Mouse (Mus musculus) liver, embryonic 16.5 days (tissue): ENCODE data around the gene Ccr8. TPM values are rescaled to one million over a fixed set of nuclear protein-coding genes. Genes with fewer than 3 reads are reported as not detected.
"Not testable (repeated sequence)": the region's sequence is repeated elsewhere in the genome, so short reads cannot be mapped to it uniquely, and the experiment has no call there.

ENCODE experiments used
- ATAC-seq: fragments of 200-750 bp; cut with Nextera tagmentation; 2 replicates; pipeline ENCODE4 v1.8.0; 2017; ENCODE audit warnings: low read depth, mild to moderate bottlenecking, moderate number of reproducible peaks, moderate library complexity
- H3K27ac ChIP-seq: fragments of 300-500 bp; sonication (generic); 2 replicates; pipeline ENCODE4 v1.5.1; 2014; ENCODE audit warnings: mild to moderate bottlenecking, low read length
- H3K27me3 ChIP-seq: fragments of 300-500 bp; sonication (generic); 2 replicates; pipeline ENCODE4 v1.6.1; 2014; ENCODE audit warnings: low read depth, low read length, mixed read lengths; ENCODE audit not compliant: control insufficient read depth, insufficient read depth
- H3K36me3 ChIP-seq: fragments of 300-500 bp; sonication (generic); 2 replicates; pipeline ENCODE4 v1.6.1; 2014; ENCODE audit warnings: mild to moderate bottlenecking; ENCODE audit not compliant: control insufficient read depth, insufficient read depth
- H3K4me1 ChIP-seq: fragments of 300-500 bp; sonication (generic); 2 replicates; pipeline ENCODE4 v1.6.1; 2014; ENCODE audit warnings: low read depth, low read length, mixed read lengths; ENCODE audit not compliant: control insufficient read depth
- H3K4me2 ChIP-seq: fragments of 300-500 bp; sonication (generic); 2 replicates; pipeline ENCODE4 v1.6.1; 2014; ENCODE audit warnings: low read depth, low read length, mixed read lengths
- H3K4me3 ChIP-seq: fragments of 300-500 bp; sonication (generic); 2 replicates; pipeline ENCODE4 v1.5.1; 2014; ENCODE audit warnings: low read depth, mild to moderate bottlenecking, low read length
- H3K9ac ChIP-seq: fragments of 300-500 bp; sonication (generic); 2 replicates; pipeline ENCODE4 v1.6.1; 2014; ENCODE audit warnings: low read depth, low read length
- H3K9me3 ChIP-seq: fragments of 300-500 bp; sonication (generic); replicated peaks from 2 replicates; pipeline ENCODE4 v1.6.1; 2016; ENCODE audit warnings: low read length; ENCODE audit not compliant: control insufficient read depth
- WGBS: fragments of 180-500 bp; shearing (Covaris S2); extraction: QIAGEN DNeasy Blood & Tissue Kit; methylation state at CpG from one replicate; pipeline ENCODE4 v1.1.7; 2014; ENCODE audit not compliant: insufficient replicate concordance; 5-methylcytosine and 5-hydroxymethylcytosine counted together
- polyA plus RNA-seq: library from polyadenylated mRNA; unstranded; fragments of >200 nt; fragmentation: Nextera tagmentation; extraction: Ambion mirVana; gene quantifications from 2 replicates; pipeline ENCODE4 v1.2.1, GENCODE M21; 2015

Gene Ccr8
- polyA plus RNA-seq, 1 experiment from 2014 or later = not detected

DNA sequence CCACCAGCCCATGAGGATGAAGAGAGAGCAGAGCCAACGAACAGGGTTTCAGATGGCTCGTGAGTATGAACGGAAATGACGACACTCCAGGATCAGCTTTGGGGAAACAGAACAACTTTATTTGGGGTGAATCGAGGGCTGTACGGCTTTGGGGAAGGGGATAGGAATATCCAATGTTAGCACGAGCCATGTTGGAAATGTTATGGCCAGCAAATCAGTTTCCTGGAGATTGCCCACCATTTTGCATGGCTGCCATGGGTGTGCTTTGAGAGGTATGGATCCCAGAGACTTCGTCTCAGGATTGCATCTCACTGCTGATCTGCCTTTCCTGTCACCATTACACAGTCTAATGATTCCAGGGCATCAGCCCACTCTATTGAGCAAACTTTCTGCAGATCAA, 7.4 kb downstream of the Ccr8 start:
- no peaks in the 10 kb centered on the region for H3K4me1 ChIP-seq
- H3K9ac ChIP-seq = no peak overlapping the region
- H3K4me3 ChIP-seq = no peak overlapping the region
- no peak overlapping the region for H3K27ac ChIP-seq
- H3K27me3 ChIP-seq = no peaks in the 10 kb centered on the region
- 70% methylated on average over 8 of the region's 8 CpGs for WGBS
- no peak overlapping the region for H3K4me2 ChIP-seq
- no peaks in the 10 kb centered on the region; the same call in 1 of the 2 replicates for H3K9me3 ChIP-seq
- ATAC-seq = no peak
- H3K36me3 ChIP-seq = no peaks in the 10 kb centered on the region

DNA sequence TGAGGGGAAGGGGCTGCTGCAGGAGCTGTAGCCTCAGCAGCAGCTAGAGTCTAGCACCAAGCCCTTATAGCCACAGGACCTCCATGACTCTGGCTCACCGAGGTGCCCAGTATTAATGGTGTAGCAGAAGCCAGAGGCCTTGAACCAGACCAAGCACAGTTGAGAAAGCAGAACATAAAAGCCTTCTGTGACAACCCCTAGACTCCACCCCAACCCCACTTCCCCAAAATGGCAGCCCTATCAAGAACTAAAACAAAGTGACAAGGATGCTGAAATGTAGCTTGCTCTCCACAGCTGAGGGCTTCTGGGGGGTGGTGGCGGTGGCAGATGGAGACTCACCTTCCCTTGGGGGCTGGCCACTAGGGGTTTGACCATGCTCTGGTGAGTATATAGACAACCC, 9.3 kb downstream of the Ccr8 start:
- H3K27me3 ChIP-seq = no peaks in the 10 kb centered on the region
- no peak overlapping the region for H3K9ac ChIP-seq
- H3K9me3 ChIP-seq = no peaks in the 10 kb centered on the region; the same call in 1 of the 2 replicates
- WGBS = 76% methylated on average over 2 of the region's 2 CpGs
- H3K4me2 ChIP-seq = no peak overlapping the region
- no peak for ATAC-seq
- H3K27ac ChIP-seq = no peak overlapping the region
- H3K36me3 ChIP-seq = no peaks in the 10 kb centered on the region
- H3K4me1 ChIP-seq = no peaks in the 10 kb centered on the region
- no peak overlapping the region for H3K4me3 ChIP-seq

DNA sequence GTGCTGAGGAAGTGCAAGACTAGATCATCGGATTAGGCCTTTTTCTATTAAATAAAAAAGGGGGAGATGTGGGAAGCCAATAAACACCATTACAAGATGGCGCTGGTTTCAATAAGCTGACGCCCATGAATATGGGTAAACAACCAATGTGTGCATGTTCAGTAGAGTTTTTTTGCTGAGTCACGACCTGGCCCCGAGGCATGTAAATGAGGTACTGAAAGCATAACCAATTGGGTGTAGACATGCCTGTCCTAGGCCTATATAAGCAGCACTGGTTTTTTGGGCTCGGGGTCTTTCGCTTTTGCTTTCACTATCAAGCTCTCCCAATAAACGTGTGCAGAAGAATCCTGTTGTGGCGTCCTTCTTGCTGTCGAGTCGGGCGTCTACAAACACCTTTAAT, 17.0 kb downstream of the Ccr8 start:
- not testable (repeated sequence) for H3K4me3 ChIP-seq, H3K4me2 ChIP-seq, H3K36me3 ChIP-seq, ATAC-seq, H3K9me3 ChIP-seq, H3K9ac ChIP-seq, H3K27me3 ChIP-seq, H3K27ac ChIP-seq
- peaks cover 29% of the 10 kb centered on the region for H3K4me1 ChIP-seq
- 83% methylated on average over 12 of the region's 12 CpGs for WGBS

DNA sequence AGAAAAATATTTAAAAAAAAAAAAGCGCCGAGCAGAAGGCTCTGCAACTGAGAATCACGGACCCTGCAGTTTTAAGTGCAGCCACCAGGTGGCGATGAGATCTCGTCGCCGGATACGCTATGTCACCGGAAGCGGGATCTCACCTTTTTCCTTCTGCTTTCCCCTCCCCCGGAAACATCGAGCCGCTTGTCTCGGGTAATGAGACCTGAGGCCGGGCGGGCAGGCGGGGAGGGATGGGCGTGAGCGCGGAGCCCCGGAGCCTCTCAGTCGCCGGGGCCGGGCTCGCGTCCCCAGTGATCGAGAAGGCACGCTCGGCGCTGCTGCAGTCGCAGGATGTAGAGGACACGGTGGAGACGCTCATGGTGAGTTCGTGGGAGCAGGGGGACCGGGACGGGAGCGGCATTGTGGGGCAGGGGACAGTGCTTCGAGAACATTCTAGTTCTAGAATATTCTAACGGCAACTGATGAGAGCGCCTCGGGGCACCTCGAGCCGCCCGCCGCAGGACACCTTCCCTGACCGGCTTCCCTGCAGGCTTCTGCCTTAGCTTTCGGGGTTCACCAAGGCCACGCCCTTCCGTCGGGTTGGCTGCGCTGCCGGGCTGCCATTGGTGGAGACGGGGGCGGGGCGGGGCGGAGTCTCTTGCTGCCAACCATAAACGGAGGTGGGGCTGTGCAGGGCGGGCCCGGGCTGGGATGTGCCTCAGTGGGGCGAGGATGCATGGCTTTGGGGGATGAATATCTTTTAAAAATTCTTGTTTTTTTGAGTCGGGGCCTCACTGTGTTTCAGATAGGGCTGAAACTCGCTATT, 18.5 kb downstream of the Ccr8 start, which contains the start of gene Slc25a38:
Gene Slc25a38 (plus strand): TSS at position 164 of the 808 bp plus-strand sequence.
- Histone ChIP-seq H3K4me2 (peak within 1 kb of the TSS; percentile 87), H3K9me3 (no peaks in the 10 kb centered on the region), H3K27me3 (no peaks in the 10 kb centered on the region), H3K36me3 (no peaks in the 10 kb centered on the region), H3K4me1 (peaks cover 36% of the 10 kb centered on the region), H3K27ac (peak within 1 kb of the TSS; percentile 99), H3K9ac (peak within 1 kb of the TSS; percentile 90), H3K4me3 (peak within 1 kb of the TSS; percentile 82)
- under 1% methylated on average over 62 of the region's 62 CpGs for WGBS
- ATAC-seq = peak; percentile 82

DNA sequence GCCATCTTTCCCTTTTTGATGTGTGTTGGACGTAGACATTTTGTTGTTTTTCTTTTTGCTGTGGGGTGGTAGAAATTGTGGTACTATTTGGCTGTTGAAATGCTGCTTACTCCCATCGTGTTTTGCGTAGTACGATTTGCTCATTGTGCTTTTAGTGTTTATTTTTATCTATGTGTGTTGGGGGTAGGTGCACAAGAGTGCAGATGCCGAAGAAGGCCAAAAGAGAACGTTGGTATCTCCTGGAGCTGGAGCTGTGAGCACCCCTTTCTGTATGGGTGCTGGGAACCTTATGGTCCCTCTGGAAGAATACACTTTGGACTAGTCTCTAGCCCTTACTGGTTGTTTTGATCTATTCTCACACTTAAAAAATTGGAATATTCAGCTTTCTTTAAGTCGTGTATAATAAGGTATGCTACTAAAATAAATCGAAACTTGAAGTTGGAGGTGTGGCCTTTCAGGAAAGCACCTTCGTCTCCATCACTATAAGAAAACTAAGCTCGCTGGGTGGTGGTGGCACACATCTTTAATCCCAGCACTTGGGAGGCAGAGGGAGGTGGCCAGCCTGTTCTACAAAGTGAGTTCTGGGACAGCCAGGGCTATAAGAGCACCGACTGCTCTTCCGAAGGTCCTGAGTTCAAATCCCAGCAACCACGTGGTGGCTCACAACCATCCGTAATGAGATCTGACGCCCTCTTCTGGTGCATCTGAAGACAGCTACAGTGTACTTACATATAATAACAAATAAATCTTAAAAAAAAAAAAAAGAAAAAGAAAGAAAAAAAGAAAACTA, 19.4 kb downstream of the Ccr8 start:
- 51% methylated on average over 15 of the region's 15 CpGs for WGBS
- Histone ChIP-seq H3K4me2 (peak overlapping the region; percentile 87), H3K36me3 (peaks cover under 1% of the 10 kb centered on the region; the same call in 1 of the 2 replicates), H3K9me3 (no peaks in the 10 kb centered on the region), H3K27ac (peak overlapping the region; percentile 99), H3K4me1 (peaks cover 40% of the 10 kb centered on the region), H3K9ac (peak overlapping the region; percentile 90), H3K27me3 (no peaks in the 10 kb centered on the region), H3K4me3 (peak overlapping the region; percentile 82)
- ATAC-seq = no peak

DNA sequence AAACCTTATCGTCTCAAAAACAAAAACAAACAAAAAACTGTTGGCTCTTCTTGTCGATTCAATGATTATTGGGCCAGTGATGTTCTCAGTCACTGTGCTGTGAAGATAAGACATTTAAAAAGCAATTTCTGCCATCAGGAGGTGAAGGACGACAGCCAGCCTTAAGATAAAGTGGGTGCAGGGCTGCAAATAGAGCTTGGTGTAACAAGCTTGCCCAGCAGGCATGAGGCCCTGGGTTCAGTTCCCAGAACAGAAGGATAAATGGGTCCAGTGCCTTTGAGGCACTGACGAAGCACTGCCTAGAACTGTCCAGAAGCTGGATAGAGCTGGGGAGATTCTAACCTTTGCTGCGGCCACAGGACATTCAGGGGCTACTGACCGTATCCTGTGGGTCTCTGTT, 20.6 kb downstream of the Ccr8 start:
- peak overlapping the region; percentile 99 for H3K27ac ChIP-seq
- H3K4me3 ChIP-seq = peak overlapping the region; percentile 14
- H3K9me3 ChIP-seq = no peaks in the 10 kb centered on the region
- peak overlapping the region; percentile 76 for H3K4me2 ChIP-seq
- H3K27me3 ChIP-seq = no peaks in the 10 kb centered on the region
- peaks cover 10% of the 10 kb centered on the region for H3K36me3 ChIP-seq
- ATAC-seq = peak; percentile 9
- WGBS = 35% methylated on average over 6 of the region's 6 CpGs
- peak overlapping the region; percentile 60 for H3K9ac ChIP-seq
- peaks cover 47% of the 10 kb centered on the region for H3K4me1 ChIP-seq

DNA sequence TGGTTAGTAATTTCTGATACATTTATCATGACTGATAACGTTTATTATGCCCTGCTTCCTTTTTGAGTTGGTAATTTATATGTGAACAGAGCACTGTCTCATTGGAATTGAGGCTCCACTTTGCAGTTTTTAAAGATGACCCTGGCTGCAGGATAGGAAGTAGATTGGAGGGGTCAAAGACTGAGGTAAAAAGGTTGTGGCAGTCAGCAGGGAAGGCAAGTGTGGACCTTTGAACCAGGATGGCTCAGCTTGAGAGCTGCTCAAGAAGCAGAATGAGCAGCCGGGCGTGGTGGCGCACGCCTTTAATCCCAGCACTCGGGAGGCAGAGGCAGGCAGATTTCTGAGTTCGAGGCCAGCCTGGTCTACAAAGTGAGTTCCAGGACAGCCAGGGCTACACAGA, 21.5 kb downstream of the Ccr8 start:
- Histone ChIP-seq H3K4me2 (peak overlapping the region; percentile 76), H3K9me3 (no peaks in the 10 kb centered on the region), H3K4me1 (peaks cover 57% of the 10 kb centered on the region), H3K36me3 (peaks cover 20% of the 10 kb centered on the region), H3K27ac (peak overlapping the region; percentile 99), H3K9ac (peak overlapping the region; percentile 60), H3K27me3 (no peaks in the 10 kb centered on the region), H3K4me3 (peak overlapping the region; percentile 14; the same call in 1 of the 2 replicates)
- 61% methylated on average over 6 of the region's 7 CpGs for WGBS
- ATAC-seq = no peak

DNA sequence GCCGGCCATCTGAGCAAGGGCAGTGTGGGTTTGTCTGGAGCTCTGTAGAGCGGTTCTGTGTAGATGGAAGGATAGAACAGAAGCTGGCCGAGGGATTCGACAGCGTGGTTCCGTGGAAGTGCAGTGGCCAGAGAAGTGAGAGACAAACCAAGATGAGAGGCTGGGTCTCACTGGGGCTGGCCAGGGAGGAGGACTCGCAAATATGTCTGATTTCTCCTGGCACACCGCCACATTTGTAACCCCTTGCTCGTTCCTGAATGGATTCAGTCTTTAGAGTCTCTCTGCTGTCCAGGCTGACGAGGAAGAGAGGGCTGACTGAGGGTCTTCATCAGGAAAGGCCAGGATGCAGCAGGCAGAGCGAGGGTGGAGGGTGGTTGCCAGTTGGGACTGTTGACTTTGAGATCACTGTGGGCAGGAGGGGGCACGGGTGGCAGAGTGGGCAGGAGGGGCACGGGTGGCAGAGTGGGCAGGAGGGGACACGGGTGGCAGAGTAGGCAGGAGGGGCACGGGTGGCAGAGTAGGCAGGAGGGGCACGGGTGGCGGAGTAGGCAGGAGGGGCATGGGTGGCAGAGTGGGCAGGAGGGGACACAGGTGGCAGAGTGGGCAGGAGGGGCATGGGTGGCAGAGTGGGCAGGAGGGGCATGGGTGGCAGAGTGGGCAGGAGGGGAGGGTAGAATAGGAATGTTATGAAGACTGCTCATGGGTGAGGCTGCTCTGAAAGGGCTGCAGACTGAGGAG, 22.3 kb downstream of the Ccr8 start:
- Histone ChIP-seq H3K36me3 (peaks cover 24% of the 10 kb centered on the region), H3K4me1 (peaks cover 61% of the 10 kb centered on the region), H3K27me3 (no peaks in the 10 kb centered on the region), H3K4me3 (peak overlapping the region; percentile 62), H3K9me3 (no peaks in the 10 kb centered on the region), H3K9ac (peak overlapping the region; percentile 84), H3K4me2 (peak overlapping the region; percentile 76), H3K27ac (peak overlapping the region; percentile 99)
- ATAC-seq = no peak
- 65% methylated on average over 17 of the region's 17 CpGs for WGBS
